Mouse (Mus musculus) left cerebral cortex, adult 8-10 months (tissue): Measurements from ENCODE around the gene Bricd5. TPM values are rescaled to one million over a fixed set of nuclear protein-coding genes. Genes with fewer than 3 reads are reported as not detected.

Source experiments
- DNase-seq, 2 experiments: peaks; one replicate each; pipeline ENCODE4 v3.0.0; 2022; ENCODE audit warnings: low spot score in 2 of 2
- total RNA-seq, 4 experiments: library from RNA; stranded (reverse); gene quantifications; 2 replicates each; pipeline ENCODE4 v1.2.4; 2022

The Bricd5 gene
- total RNA-seq, 4 experiments from 2014 or later, result 1.6 to 2.4 (median 1.8) TPM

- no peak for DNase-seq
Observed at GRCm38 (mm10) chr17:24483495-24483894, 9.8 kb downstream of the Bricd5 start.

GRCm38 (mm10) chr17:24485090-24485860 is 11.6 kb downstream of the Bricd5 start:
- no peak for DNase-seq

- peak in 1 of 2 experiments; percentile 77 for DNase-seq
Observed at GRCm38 (mm10) chr17:24488186-24488661, 14.5 kb downstream of the Bricd5 start, which contains the start of gene Caskin1. Gene Caskin1, plus strand, starts transcription at chr17:24488601.

- DNase-seq, result peak in 1 of 2 experiments; percentile 33
Observed at GRCm38 (mm10) chr17:24488662-24489264, 15.1 kb downstream of the Bricd5 start.

- no peak for DNase-seq
Observed at GRCm38 (mm10) chr17:24489265-24490030, 15.8 kb downstream of the Bricd5 start.

- no peak for DNase-seq
Observed at GRCm38 (mm10) chr17:24490399-24490798, 16.7 kb downstream of the Bricd5 start.

GRCm38 (mm10) chr17:24494627-24495335 is 21.1 kb downstream of the Bricd5 start:
- DNase-seq, result peak in 1 of 2 experiments; percentile 71

- peak in 1 of 2 experiments; percentile 80 for DNase-seq
Observed at GRCm38 (mm10) chr17:24495443-24495842, 21.8 kb downstream of the Bricd5 start.

GRCm38 (mm10) chr17:24496026-24496425 is 22.3 kb downstream of the Bricd5 start:
- peak in 1 of 2 experiments; percentile 13 for DNase-seq

GRCm38 (mm10) chr17:24502208-24502607 is 28.5 kb downstream of the Bricd5 start:
- no peak for DNase-seq

GRCm38 (mm10) chr17:24504085-24504484 is 30.4 kb downstream of the Bricd5 start:
- no peak for DNase-seq

GRCm38 (mm10) chr17:24505286-24505955 is 31.7 kb downstream of the Bricd5 start:
- DNase-seq, result peak in 1 of 2 experiments; percentile 12

GRCm38 (mm10) chr17:24506332-24507070 is 32.8 kb downstream of the Bricd5 start:
- peak in 1 of 2 experiments; percentile 74 for DNase-seq

- peak in 1 of 2 experiments; percentile 59 for DNase-seq
Observed at GRCm38 (mm10) chr17:24507129-24507664, 33.5 kb downstream of the Bricd5 start.

- peak in 1 of 2 experiments; percentile 18 for DNase-seq
Observed at GRCm38 (mm10) chr17:24507806-24508460, 34.2 kb downstream of the Bricd5 start.

- no peak for DNase-seq
Observed at GRCm38 (mm10) chr17:24513609-24514008, 39.9 kb downstream of the Bricd5 start.

GRCm38 (mm10) chr17:24514270-24515257 is 40.9 kb downstream of the Bricd5 start:
- peak in 1 of 2 experiments; percentile 8 for DNase-seq

- no peak for DNase-seq
Observed at GRCm38 (mm10) chr17:24520450-24520849, 46.8 kb downstream of the Bricd5 start.
